Mouse (Mus musculus) MEL (cell line): ENCODE measurements around the gene Ate1. TPM values are rescaled to one million over a fixed set of nuclear protein-coding genes. Genes with fewer than 3 reads are reported as not detected.

Source experiments
- DNase-seq: peaks from one replicate; pipeline ENCODE4 v3.0.0; 2011; ENCODE audit warnings: low read depth, low spot score
- H3K27ac ChIP-seq: 2 replicates; pipeline ENCODE4 v1.5.1; 2012; ENCODE audit warnings: low read depth, mild to moderate bottlenecking, control low read depth, low read length, moderate library complexity; ENCODE audit not compliant: control insufficient read depth
- H3K27me3 ChIP-seq, 2 experiments: fragments of 150-350 bp in 1 of 2; sonication (generic) in 1 of 2; 2 replicates each; pipeline ENCODE4 v1.6.1; 2012; ENCODE audit warnings: low read length in 2 of 2, mild to moderate bottlenecking in 2 of 2, improper control_type of control experiment in 1 of 2, moderate library complexity in 1 of 2; ENCODE audit not compliant: insufficient read depth in 2 of 2, control insufficient read depth in 1 of 2
- H3K36me3 ChIP-seq, 2 experiments: 2 replicates each; pipeline ENCODE4 v1.6.1; 2012 to 2014; ENCODE audit warnings: low read length in 2 of 2, improper control_type of control experiment in 1 of 2, inconsistent platforms in 1 of 2, mild to moderate bottlenecking in 1 of 2; ENCODE audit not compliant: insufficient read depth in 2 of 2, control insufficient read depth in 1 of 2
- H3K4me1 ChIP-seq, 2 experiments: fragments of 150-350 bp in 1 of 2; sonication (generic) in 1 of 2; 2 replicates each; pipeline ENCODE4 v1.6.1; 2012; ENCODE audit warnings: low read length in 2 of 2, improper control_type of control experiment in 1 of 2, mild to moderate bottlenecking in 1 of 2; ENCODE audit not compliant: insufficient read depth in 2 of 2, control insufficient read depth in 1 of 2
- H3K4me3 ChIP-seq, 2 experiments: fragments of 150-350 bp in 1 of 2; sonication (generic) in 1 of 2; 2 replicates each; pipeline ENCODE4 v1.5.1; 2012; ENCODE audit warnings: low read depth in 2 of 2, low read length in 2 of 2, mild to moderate bottlenecking in 2 of 2, moderate library complexity in 2 of 2, control low read depth in 1 of 2, improper control_type of control experiment in 1 of 2; ENCODE audit not compliant: control insufficient read depth in 1 of 2, insufficient read depth in 1 of 2
- H3K79me2 ChIP-seq: 2 replicates; pipeline ENCODE4 v1.6.1; 2012; ENCODE audit warnings: mild to moderate bottlenecking, low read length, moderate library complexity; ENCODE audit not compliant: control insufficient read depth, poor library complexity, insufficient read depth
- H3K9ac ChIP-seq: 2 replicates; pipeline ENCODE4 v1.6.1; 2012; ENCODE audit warnings: low read depth, mild to moderate bottlenecking, control low read depth, low read length, moderate library complexity; ENCODE audit not compliant: control insufficient read depth, poor library complexity, severe bottlenecking
- H3K9me3 ChIP-seq: fragments of 150-350 bp; sonication (generic); replicated peaks from 2 replicates; pipeline ENCODE4 v1.6.1; 2012; ENCODE audit warnings: mild to moderate bottlenecking, low read length, improper control_type of control experiment, moderate library complexity; ENCODE audit not compliant: insufficient read depth
- CTCF ChIP-seq, 3 experiments: IDR thresholded peaks in 2 of 3; conservative IDR thresholded peaks in 1 of 3; 2 replicates each; pipeline ENCODE4 v1.5.1; 2011 to 2012; ENCODE audit warnings: low read length in 3 of 3, low read depth in 2 of 3, mild to moderate bottlenecking in 2 of 3, improper control_type of control experiment in 1 of 3, inconsistent platforms in 1 of 3, mixed read lengths in 1 of 3, moderate library complexity in 1 of 3; ENCODE audit not compliant: control insufficient read depth in 1 of 3, insufficient read depth in 1 of 3, poor library complexity in 1 of 3, severe bottlenecking in 1 of 3
- E2F4 ChIP-seq: IDR thresholded peaks from 2 replicates; pipeline ENCODE4 v1.6.1; 2011; ENCODE audit warnings: low read depth, low read length, improper control_type of control experiment, borderline replicate concordance
- MYC ChIP-seq: IDR thresholded peaks from 2 replicates; pipeline ENCODE4 v1.6.1; 2011; ENCODE audit warnings: low read depth, mild to moderate bottlenecking, low read length, improper control_type of control experiment, moderate library complexity
- RAD21 ChIP-seq: IDR thresholded peaks from 2 replicates; pipeline ENCODE4 v1.6.1; 2011; ENCODE audit warnings: mild to moderate bottlenecking, low read depth, low read length, improper control_type of control experiment
- RCOR1 ChIP-seq: IDR thresholded peaks from 2 replicates; pipeline ENCODE4 v1.6.1; 2012; ENCODE audit warnings: low read depth, mild to moderate bottlenecking, inconsistent platforms, low read length, improper control_type of control experiment
- TAL1 ChIP-seq: IDR thresholded peaks from 2 replicates; pipeline ENCODE4 v1.6.1; 2012; ENCODE audit warnings: mild to moderate bottlenecking, inconsistent platforms, low read length, moderate library complexity, mixed read lengths
- ZNF384 ChIP-seq: IDR thresholded peaks from 2 replicates; pipeline ENCODE4 v1.6.1; 2012; ENCODE audit warnings: low read depth, mild to moderate bottlenecking, inconsistent platforms, low read length, improper control_type of control experiment
- polyA plus RNA-seq, 2 experiments: library from polyadenylated mRNA; stranded (reverse) in 1 of 2; unstranded in 1 of 2; fragments of >175 nt in 1 of 2; fragments of >200 nt in 1 of 2; gene quantifications; 2 replicates each; pipeline versions ENCODE4 v1.2.1 to v1.2.4; 2012; ENCODE audit warnings: low replicate concordance in 2 of 2, low read depth in 1 of 2; ENCODE audit not compliant: insufficient read length in 2 of 2, insufficient read depth in 1 of 2, missing spikeins in 1 of 2
- total RNA-seq: library from RNA; depleted of rRNA; stranded (reverse); fragments of 300-350 nt; gene quantifications from 2 replicates; pipeline ENCODE4 v1.2.3, GENCODE M21; 2012

The Ate1 gene
- total and polyA plus RNA-seq, 3 experiments: 21.9 to 28.6 TPM; not detected in 1

DNA sequence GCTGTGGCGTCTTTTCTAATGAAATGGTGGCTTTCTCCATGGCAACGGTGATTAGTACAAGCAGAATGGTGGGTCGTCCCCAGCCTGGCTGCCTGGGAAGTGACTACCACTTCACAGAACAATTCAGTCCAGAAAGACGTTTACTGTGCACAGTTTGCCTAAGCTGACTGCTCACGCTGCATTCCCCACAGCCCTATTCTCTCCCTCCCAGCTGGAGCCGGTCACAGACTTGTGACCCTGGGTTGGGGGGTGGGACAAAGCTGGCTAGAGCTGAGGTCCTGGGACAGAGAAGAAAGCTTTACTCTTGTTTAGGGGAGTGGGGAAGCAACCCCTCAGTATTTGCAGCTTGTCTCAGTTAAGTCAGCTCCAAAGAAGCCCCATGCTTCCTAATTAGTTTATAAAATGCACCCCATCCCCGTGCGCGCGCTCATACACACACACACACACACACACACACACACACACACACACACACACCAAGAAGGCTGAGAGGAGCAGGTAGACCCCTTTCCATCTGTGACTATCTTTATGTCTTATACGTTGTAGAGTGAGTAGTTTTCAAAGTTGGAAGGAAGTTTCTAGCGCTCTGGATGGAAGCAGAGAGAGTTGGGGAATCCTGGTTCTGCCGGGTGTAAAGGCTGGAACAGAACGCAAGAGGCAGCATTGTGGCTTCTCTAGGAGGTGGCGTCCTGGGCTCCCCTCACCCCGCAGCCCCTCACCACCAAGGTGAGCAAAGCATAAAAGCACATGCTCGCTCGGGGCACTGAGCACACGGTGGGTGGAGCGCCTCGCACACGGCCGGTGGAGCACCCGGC, 151.1 kb downstream of the Ate1 start:
- H3K79me2 ChIP-seq: no peaks in the 10 kb centered on the region
- H3K9me3 ChIP-seq: no peaks in the 10 kb centered on the region
- H3K9ac ChIP-seq: no peak overlapping the region
- H3K27ac ChIP-seq: no peak overlapping the region
- no peaks in the 10 kb centered on the region for H3K36me3 ChIP-seq
- TF ChIP-seq ZNF384 (no peak), E2F4 (no peak), MYC (no peak)
- no peaks in the 10 kb centered on the region for H3K4me1 ChIP-seq
- H3K27me3 ChIP-seq: no peaks in the 10 kb centered on the region; a peak in 1 of 4 replicates
- no peak overlapping the region for H3K4me3 ChIP-seq
- no peak for DNase-seq

DNA sequence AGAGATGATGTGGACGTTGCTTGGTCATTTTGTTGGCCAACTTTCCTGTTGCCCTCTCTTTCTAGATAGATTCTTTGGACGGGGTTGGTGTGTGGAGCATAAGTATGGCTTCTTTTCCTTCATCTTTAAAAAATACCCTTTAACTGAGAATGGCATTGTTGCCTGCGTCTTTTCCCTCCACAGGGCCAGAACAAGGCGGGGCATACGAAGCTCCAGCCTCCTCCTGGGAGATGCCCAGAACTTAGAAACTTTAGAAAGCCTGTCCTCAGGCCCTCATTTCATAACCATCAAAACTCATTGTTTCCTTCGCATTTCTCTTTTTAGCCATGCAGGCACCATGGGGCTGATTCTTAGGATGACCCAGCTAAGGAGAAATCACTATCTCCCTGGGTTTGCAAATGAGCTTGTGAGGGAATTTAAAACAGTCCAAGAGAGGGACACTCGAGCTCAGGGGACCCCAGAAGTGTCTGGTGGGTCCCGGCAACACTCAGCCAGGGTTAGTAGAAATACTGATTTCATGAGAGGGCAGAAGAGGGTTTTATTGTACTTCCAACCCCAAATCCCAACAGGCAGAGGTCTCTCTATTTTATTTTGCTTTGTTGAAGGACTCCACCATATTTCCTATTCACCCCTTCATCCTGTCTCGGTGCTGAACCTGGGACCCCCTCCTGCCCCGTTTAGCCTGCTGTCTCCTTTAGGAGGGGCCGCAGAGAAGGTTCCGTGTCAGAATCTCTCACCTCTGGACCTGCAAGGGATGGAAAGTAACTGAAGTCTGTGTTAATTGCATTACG, 151.9 kb downstream of the Ate1 start:
- Histone ChIP-seq H3K79me2 (no peaks in the 10 kb centered on the region), H3K9me3 (no peaks in the 10 kb centered on the region), H3K4me3 (no peak overlapping the region), H3K9ac (no peak overlapping the region), H3K27ac (no peak overlapping the region), H3K36me3 (no peaks in the 10 kb centered on the region), H3K27me3 (no peaks in the 10 kb centered on the region; a peak in 1 of 4 replicates), H3K4me1 (no peaks in the 10 kb centered on the region)
- no peak for DNase-seq
- TF ChIP-seq TAL1: no peak

DNA sequence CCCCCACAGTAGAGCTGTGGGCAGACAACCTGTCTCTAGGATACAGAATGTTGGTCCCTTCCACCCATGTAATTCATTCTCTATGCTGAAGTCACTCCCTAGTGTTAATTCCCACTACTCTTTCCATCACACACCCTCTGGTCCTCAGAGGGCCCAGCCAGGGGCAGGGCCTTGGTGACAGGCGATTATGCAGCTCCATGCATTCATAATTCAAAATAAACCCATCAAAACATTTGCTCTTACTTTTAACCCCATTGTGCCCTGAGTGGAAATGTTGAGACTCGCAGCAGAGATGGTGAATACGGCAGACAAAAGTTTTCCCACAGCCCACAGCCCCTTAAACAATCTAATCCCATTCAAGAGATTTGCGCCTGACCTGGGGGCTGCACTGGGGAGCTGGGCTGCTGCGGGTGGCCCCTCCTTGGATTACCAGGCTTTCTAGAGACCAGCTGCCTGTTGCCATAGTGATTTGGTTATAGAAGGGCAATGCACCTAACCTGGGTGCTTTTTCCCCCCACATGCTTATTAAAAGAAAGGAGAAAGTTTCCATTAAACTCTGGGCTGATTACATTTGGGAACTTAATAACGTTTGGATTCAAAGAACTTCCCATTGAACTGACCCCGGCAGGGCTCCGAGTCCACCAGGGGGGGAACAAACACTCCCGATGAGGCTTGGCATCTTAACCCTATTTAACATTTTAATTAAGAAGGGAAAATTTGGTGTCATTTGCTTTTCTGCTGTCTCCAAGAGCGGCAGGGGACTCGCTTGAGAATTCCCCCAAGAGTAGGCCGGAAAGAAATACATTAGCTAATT, 152.7 kb downstream of the Ate1 start:
- Histone ChIP-seq H3K36me3 (no peaks in the 10 kb centered on the region), H3K9ac (no peak overlapping the region), H3K27me3 (no peaks in the 10 kb centered on the region; a peak in 1 of 4 replicates), H3K79me2 (no peaks in the 10 kb centered on the region), H3K27ac (no peak overlapping the region), H3K4me1 (no peaks in the 10 kb centered on the region), H3K4me3 (no peak overlapping the region), H3K9me3 (no peaks in the 10 kb centered on the region)
- TF ChIP-seq RCOR1: no peak
- TF ChIP-seq RAD21: no peak
- no peak for TF ChIP-seq CTCF (IDR thresholded peaks at IDR 0.05 in 2 of 3, conservative IDR thresholded peaks at IDR 0.05 in 1 of 3; ENCODE audit: control insufficient read depth in 1 of 3, insufficient read depth in 1 of 3, low read depth in 2 of 3, low read length in 3 of 3, poor library complexity in 1 of 3, severe bottlenecking in 1 of 3)
- no peak for DNase-seq
